Mouse (Mus musculus): ENCODE measurements around the gene Zer1. TPM values are rescaled to one million over a fixed set of nuclear protein-coding genes. Genes with fewer than 3 reads are reported as not detected.
"Not testable (repeated sequence)": the region's sequence is repeated elsewhere in the genome, so short reads cannot be mapped to it uniquely, and the experiment has no call there.

The Zer1 gene
- polyA plus RNA-seq, 1 experiment from 2014 or later = 26.5 TPM

GRCm38 (mm10) chr2:30066046-30066901 lies 58.1 kb downstream of the Zer1 start:
- ATAC-seq (peak; percentile 84), DNase-seq (ENCODE audit: low read depth, low spot score) (no peak)
- TF ChIP-seq CTCF (IDR thresholded peaks at IDR 0.05) = no peak
- in situ Hi-C loops (cut with MboI; ENCODE audit: low pct_unique_long_range_greater_than_20kb) = no loop called here
- no peaks in the 10 kb centered on the region for H3K27me3 ChIP-seq
- CTCF ChIA-PET = no interaction called here
- POLR2A ChIA-PET = no interaction called here

GRCm38 (mm10) chr2:30064298-30064697 lies 60.1 kb downstream of the Zer1 start:
- POLR2A ChIA-PET = interaction anchor here (0.8 kb wide), 1 partner anchor 33 kb away, joined by 3 read pairs; no protein-coding TSS in a partner anchor
- H3K27me3 ChIP-seq = no peaks in the 10 kb centered on the region
- DNase-seq (ENCODE audit: low read depth, low spot score) (no peak), ATAC-seq (no peak)
- CTCF ChIA-PET = interaction anchor here (1.5 kb wide), 1 partner anchor 13 kb away, joined by 3 read pairs; the partner anchor contains the start of gene Pkn3
- TF ChIP-seq CTCF (IDR thresholded peaks at IDR 0.05) = no peak
- in situ Hi-C loops (cut with MboI; ENCODE audit: low pct_unique_long_range_greater_than_20kb) = no loop called here

DNA sequence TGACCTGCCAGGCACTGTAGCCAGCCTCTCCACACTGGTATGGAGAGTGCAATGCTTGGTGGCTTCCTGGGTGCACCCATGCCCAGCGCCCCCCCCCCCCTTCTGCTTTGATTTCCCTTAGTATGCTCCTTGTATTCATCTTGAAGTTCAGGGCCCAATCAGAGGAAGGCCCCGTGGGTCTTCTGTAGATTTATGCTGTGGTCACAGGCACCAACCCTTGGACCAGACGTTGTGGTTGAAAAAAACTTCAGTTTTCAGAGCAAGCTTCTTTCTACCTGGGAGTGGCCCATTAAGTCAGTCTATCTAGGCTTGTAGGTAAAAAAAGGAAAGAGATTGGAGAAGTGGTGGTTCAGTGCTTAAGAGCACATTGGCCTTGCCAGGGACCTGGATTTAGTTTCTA lies 60.6 kb downstream of the Zer1 start:
- H3K27me3 ChIP-seq = no peaks in the 10 kb centered on the region
- no peak for DNase-seq (ENCODE audit: low read depth, low spot score)
- ChIA-PET POLR2A (interaction anchor here (1.5 kb wide), 1 partner anchor 13 kb away, joined by 4 read pairs; no protein-coding TSS in a partner anchor), CTCF (interaction anchor here (1.5 kb wide), 1 partner anchor 13 kb away, joined by 3 read pairs; the partner anchor contains the start of gene Pkn3)
- in situ Hi-C loops (cut with MboI; ENCODE audit: low pct_unique_long_range_greater_than_20kb) = no loop called here
- TF ChIP-seq CTCF (IDR thresholded peaks at IDR 0.05) = no peak
- no peak for ATAC-seq

DNA sequence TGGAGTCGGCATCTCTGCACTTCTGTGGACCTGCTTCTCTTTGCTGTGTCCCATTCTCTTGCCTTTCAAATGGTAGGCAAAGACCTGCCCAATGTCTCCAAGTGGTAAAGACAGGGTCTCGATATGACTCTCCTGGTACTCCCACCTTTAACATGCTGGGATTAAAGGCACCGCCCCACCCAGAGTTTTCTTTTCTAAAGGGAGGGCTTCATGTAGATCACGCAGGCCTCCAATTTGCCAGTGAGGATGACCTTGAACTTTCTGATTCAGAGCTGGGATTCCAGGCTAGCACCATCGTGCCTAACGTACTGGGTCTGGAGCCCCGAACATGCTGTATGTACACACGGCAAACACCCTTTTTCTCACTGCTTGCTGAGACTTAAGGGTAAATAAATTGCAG lies 61.1 kb downstream of the Zer1 start:
- ATAC-seq (no peak), DNase-seq (ENCODE audit: low read depth, low spot score) (no peak)
- TF ChIP-seq CTCF (IDR thresholded peaks at IDR 0.05) = no peak
- H3K27me3 ChIP-seq = no peaks in the 10 kb centered on the region
- in situ Hi-C loops (cut with MboI; ENCODE audit: low pct_unique_long_range_greater_than_20kb) = no loop called here
- ChIA-PET POLR2A (interaction anchor here (0.9 to 1.5 kb wide), 3 partner anchors 13 to 71 kb away, joined by 3 to 5 read pairs (median 4); partner anchors contain the start of gene Tbc1d13), CTCF (interaction anchor here (1.0 to 1.5 kb wide), 2 partner anchors 14 kb away, joined by 3 read pairs; partner anchors contain the start of genes Pkn3 and Wdr34)

DNA sequence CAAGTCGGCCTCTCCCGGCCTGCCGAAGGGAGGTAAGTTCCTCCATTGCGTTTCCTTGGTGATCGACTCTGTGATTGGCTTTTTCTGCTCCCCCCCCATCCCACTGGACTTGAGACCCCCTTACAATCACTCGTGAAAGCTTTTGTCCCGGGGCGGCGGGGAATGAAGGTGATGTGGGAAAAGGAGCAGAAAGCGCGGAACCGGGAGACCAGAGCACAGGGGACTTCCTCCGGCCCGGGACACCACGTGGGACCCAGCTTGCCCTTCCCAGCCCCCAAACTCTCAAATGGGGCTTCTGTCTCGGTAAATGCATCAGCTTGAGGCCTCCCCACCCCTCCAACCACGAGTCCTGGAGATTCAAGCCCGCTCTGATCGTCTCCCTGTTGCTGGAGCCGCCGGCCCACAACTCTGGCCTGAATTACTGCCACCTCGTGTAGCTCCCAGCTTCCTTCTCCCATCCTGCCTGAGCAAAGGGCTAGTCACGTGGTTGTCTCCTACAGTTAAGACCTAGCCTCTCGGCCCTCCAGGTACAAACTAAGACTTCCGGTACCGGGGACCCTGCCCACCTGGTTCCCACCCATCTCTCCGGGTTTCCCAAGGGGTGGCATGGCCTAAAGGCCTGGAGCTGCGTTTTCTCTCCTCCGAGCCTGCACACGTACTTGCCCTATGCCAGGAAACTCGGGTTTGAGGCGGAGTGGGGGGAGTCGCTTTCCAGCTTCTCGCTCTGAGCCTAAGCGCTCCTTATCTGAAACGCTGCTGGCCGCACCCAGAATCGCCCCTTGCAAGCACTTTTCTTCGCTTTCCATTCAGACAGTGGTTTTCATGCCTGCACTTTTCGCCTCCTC lies 61.9 kb downstream of the Zer1 start:
- H3K27me3 ChIP-seq = no peaks in the 10 kb centered on the region
- no peak for TF ChIP-seq CTCF (IDR thresholded peaks at IDR 0.05)
- in situ Hi-C loops (cut with MboI; ENCODE audit: low pct_unique_long_range_greater_than_20kb) = no loop called here
- no peak for DNase-seq (ENCODE audit: low read depth, low spot score)
- ChIA-PET CTCF (interaction anchor here (1.0 to 1.5 kb wide), 2 partner anchors 13 to 15 kb away, joined by 3 read pairs; partner anchors contain the start of genes Pkn3 and Wdr34), POLR2A (interaction anchor here (0.9 to 1.5 kb wide), 3 partner anchors 12 to 71 kb away, joined by 3 to 5 read pairs (median 4); partner anchors contain the start of gene Tbc1d13)
- ATAC-seq = peak; percentile 12

DNA sequence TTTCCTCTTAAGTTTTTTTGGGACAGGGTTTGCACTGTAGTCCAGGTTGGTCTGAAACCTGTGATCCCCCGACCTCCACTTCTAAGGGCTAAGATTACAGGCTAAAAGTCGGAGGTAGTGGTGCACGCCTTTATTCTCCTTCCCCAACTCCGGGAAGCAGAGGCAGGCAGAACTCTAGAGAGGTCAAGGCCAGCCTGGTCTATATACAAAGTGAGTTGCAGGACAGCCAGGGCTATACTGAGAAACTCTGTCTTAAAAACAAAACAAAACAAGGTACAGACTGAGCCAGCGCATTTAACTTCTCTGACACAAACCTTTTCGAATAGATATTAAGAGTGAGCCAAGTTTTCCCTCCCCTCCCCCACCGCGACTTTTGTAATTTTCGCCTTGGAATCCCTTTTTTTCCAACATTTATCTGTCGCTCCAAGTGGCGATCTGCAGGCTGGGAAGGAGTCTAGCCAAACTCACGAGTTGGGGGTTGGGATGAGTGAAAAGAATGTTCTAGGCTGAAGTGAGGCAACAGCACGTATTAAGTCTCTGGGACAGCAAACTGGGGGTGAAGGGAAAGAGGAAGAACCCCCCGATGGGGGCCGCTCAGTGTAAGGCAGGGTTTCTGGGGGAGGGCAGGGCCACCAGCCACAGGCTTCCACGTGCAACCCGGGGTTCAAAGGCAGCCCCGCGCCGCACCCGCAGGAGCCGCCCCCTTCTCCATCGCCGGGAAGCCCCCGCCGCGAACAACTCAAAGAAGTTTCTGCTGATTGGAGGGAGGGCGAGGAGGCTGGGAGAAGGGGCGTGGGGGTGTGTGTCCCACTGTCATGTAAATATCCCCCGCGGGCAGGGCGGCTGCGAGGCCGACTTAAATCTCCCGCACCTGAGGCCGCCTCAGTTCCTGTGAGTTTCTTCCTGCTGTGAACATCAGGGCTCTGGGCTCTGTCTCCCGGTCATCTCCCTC lies 62.9 kb downstream of the Zer1 start:
- POLR2A ChIA-PET = no interaction called here
- ATAC-seq (no peak), DNase-seq (ENCODE audit: low read depth, low spot score) (no peak)
- no peaks in the 10 kb centered on the region for H3K27me3 ChIP-seq
- TF ChIP-seq CTCF (IDR thresholded peaks at IDR 0.05) = no peak
- CTCF ChIA-PET = no interaction called here
- in situ Hi-C loops (cut with MboI; ENCODE audit: low pct_unique_long_range_greater_than_20kb) = no loop called here

GRCm38 (mm10) chr2:30058418-30058817 lies 66.0 kb downstream of the Zer1 start:
- in situ Hi-C loops (cut with MboI; ENCODE audit: low pct_unique_long_range_greater_than_20kb) = no loop called here
- H3K27me3 ChIP-seq = no peaks in the 10 kb centered on the region
- POLR2A ChIA-PET = no interaction called here
- TF ChIP-seq CTCF (IDR thresholded peaks at IDR 0.05) = no peak
- CTCF ChIA-PET = no interaction called here
- DNase-seq (ENCODE audit: low read depth, low spot score) = no peak
- no peak for ATAC-seq

DNA sequence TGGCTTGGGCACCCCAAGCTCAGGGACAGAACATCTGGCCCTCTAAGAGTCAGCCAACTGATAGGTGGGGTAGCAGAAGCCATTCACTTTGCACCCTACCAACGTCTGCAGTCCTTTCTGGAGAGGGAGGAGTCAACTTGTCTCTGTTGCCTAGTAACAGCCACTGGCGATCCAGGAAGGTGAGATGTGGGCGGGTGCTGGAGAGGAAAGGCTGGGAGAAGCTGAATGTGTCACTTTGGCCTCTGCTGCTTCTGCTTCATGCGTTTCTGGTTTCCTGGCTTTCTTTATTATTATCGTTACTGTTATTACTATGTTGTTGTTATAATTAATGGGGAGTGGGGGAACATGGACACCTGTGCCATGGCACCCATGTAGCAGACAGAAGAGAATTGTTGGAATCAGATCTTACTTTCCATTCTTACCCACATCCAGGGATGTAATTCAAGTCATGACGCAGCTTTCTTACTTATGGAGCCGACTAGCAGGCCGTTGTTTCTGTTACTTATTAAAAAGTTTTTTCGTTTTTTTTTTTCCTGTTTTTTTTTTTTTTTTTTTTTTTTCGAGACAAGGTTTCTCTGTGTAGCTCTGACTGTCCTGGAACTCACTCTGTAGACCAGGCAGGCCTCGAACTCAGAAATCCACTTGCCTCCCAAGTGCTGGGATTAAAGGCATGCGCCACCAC lies 67.0 kb downstream of the Zer1 start, which contains the start of gene Set:
Gene Set (plus strand): TSS at position 156 of the 682 bp plus-strand sequence.
- DNase-seq (ENCODE audit: low read depth, low spot score) (no peak), ATAC-seq (no peak)
- in situ Hi-C loops (cut with MboI; ENCODE audit: low pct_unique_long_range_greater_than_20kb) = no loop called here
- no peak for TF ChIP-seq CTCF (IDR thresholded peaks at IDR 0.05)
- no peaks in the 10 kb centered on the region for H3K27me3 ChIP-seq
- CTCF ChIA-PET = interaction anchor here (1.6 kb wide), 1 partner anchor 26 kb away, joined by 5 read pairs; no protein-coding TSS in a partner anchor
- POLR2A ChIA-PET = no interaction called here

DNA sequence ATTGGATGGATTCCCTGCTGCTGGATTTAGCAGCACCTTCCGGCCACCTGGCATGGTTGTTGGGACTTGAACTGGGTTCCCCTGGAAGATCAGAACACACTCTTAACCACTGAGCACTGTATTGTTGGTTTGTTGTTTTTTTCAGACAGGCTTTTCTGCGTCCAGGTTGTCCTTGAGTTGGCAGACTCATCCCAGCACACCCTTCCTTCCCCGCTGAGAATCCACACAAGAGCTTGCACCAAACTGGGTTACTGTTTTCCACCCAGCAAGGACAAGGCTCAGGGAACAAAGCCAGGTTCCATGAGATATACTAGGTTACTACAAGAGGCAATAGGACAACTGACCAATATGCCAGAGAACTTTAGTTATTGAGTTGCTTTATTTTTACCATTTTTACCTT lies 67.6 kb downstream of the Zer1 start:
- DNase-seq (ENCODE audit: low read depth, low spot score) (no peak), ATAC-seq (no peak)
- no peak for TF ChIP-seq CTCF (IDR thresholded peaks at IDR 0.05)
- no peaks in the 10 kb centered on the region for H3K27me3 ChIP-seq
- in situ Hi-C loops (cut with MboI; ENCODE audit: low pct_unique_long_range_greater_than_20kb) = no loop called here
- ChIA-PET POLR2A (no interaction called here), CTCF (interaction anchor here (1.6 kb wide), 1 partner anchor 25 kb away, joined by 5 read pairs; no protein-coding TSS in a partner anchor)

GRCm38 (mm10) chr2:30055310-30055709 lies 69.1 kb downstream of the Zer1 start:
- CTCF ChIA-PET; H3K27me3 ChIP-seq; DNase-seq (ENCODE audit: low read depth, low spot score); in situ Hi-C loops (cut with MboI; ENCODE audit: low pct_unique_long_range_greater_than_20kb); ATAC-seq: not testable (repeated sequence)
- POLR2A ChIA-PET = interaction anchor here (0.6 kb wide), 1 partner anchor 10 kb away, joined by 3 read pairs; no protein-coding TSS in a partner anchor

Measured in Patski (cell line).